Mouse (Mus musculus): ENCODE measurements at regions not wholly inside any gene's neighbourhood (a gene's known extent, or its start where the extent isn't known, plus 50 kb on each side); places are given as distances from the start of the nearest gene placed in this dataset.
"Not testable (repeated sequence)": the region's sequence is repeated elsewhere in the genome, so short reads cannot be mapped to it uniquely, and the experiment has no call there.

DNA sequence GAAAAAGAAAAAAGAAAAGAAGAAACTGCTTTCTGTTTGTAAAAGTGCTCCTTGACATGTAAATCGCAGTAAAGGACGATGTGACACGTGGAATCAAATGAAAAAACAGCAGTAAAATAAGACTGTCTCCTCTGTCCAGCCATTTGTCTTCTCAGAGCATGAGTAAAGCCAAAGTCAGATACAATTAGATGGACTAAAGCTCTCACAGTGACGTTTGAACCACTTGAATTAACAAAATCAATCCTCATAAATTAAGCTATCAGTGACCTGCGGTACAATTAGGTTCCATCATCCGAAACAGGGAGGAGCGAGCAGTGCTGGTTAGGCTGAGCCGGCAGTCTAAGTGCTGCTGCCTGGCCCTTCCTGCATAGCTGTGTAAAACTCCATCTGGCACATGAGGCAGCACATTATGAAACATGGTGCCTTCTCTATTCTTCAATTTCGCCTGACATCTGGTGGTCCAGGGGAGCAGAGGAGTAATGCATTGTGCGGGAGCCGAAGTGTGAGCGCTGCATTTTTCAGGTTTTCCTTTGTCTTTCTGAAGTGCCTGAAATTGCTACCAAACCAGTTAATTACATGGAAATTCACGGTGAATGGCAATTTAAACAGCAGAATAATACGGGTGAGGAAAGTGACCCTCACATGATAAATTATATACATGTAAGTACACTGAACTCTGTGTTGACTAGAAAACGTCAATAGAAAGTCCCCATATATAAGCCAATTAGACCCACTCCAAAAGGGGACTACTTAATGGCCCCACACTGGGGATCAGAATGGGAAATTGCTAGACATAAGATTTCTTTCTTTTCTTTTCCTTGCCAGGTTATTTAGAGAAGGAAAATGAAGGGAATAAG is 118.1 kb downstream of the Mmrn1 start:
- Histone ChIP-seq H3K9me3 (no peaks in the 10 kb centered on the region), H3K4me3 (no peak overlapping the region), H3K36me3 (no peaks in the 10 kb centered on the region), H3K4me1 (no peaks in the 10 kb centered on the region), H3K27ac (no peak overlapping the region), H3K9ac (no peak overlapping the region), H3K4me2 (0 out of 2 replicates have a peak overlapping the region, but pooled peaks have one; percentile 5), H3K27me3 (no peaks in the 10 kb centered on the region)
- whole genome bisulfite sequencing, result 30% methylated on average over 15 of the region's 15 CpGs
- ATAC-seq (ENCODE audit: insufficient number of reproducible peaks, low FRiP score, low TSS enrichment, low read depth), result no peak

DNA sequence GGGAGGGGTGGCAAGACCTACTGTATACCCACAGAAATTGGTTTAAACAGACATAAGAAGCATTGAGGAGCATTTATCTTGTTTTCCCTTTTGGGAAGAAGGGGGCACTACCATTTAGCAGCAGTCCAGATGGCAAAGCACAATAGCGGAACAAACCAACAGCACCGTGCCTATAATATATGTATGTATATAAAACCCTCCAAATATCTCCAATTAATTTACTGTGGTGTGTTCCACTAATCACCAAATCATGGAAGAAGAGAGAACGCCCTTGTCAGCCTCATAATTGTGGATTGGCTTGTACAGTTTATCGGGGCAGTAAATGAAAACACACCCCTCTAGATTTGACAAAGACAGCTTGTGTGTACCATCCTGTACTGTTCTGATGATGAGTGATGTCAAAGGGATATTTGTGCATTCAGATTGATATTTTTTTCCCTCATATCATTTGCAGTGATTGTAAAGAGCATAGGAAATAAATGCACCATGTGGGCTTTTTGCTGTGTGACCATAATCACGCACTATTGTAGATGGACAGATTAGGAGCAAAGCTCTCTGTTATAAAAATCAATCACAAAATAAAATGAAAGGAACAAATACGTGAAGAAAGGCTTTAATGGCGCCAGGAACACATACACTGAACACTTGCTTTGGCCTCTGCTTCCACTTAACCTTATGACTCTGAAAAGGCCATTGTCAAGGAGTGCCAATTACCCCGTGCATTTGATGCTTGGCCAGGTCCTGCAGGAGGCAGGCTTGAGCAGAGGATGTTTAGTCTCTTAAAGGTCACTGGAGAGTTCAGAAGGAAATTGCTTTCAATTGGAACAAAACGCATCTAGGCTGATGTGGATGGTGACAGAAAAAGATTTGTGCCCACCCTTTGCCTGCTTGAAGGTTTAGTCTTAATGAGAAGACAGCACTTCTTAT is 119.0 kb downstream of the Mmrn1 start:
- no peak overlapping the region for H3K9ac ChIP-seq
- no peaks in the 10 kb centered on the region for H3K9me3 ChIP-seq
- no peaks in the 10 kb centered on the region for H3K4me1 ChIP-seq
- ATAC-seq (ENCODE audit: insufficient number of reproducible peaks, low FRiP score, low TSS enrichment, low read depth), result no peak
- no peaks in the 10 kb centered on the region for H3K27me3 ChIP-seq
- no peak overlapping the region for H3K4me2 ChIP-seq
- no peak overlapping the region for H3K27ac ChIP-seq
- H3K4me3 ChIP-seq, result no peak overlapping the region
- 63% methylated on average over 9 of the region's 9 CpGs for WGBS
- H3K36me3 ChIP-seq, result no peaks in the 10 kb centered on the region

DNA sequence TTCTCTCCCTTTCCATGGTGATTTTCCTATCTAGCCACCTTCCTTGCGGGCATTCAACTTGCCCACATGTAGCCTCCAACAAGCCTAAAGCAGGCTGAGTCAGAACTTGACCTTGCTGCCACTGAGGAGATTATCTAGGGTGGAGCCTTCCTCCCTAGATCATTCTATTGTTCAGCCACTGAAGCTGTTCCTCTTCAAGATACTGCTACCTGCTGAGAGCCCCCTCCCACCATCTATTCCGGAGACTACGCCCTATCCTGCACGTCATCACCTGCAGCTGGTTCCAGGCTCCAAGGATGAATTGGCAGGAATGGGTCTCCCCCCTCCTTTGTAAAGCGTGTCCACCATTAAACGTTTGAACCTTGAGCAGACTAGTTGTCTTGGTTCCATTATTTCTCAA is 122.9 kb downstream of the Mmrn1 start:
- not testable (repeated sequence) for H3K4me3 ChIP-seq; H3K27me3 ChIP-seq; H3K9ac ChIP-seq; H3K36me3 ChIP-seq; H3K27ac ChIP-seq; H3K4me1 ChIP-seq; H3K9me3 ChIP-seq; H3K4me2 ChIP-seq; ATAC-seq (ENCODE audit: insufficient number of reproducible peaks, low FRiP score, low TSS enrichment, low read depth)
- WGBS, result 82% methylated on average over 6 of the region's 6 CpGs

DNA sequence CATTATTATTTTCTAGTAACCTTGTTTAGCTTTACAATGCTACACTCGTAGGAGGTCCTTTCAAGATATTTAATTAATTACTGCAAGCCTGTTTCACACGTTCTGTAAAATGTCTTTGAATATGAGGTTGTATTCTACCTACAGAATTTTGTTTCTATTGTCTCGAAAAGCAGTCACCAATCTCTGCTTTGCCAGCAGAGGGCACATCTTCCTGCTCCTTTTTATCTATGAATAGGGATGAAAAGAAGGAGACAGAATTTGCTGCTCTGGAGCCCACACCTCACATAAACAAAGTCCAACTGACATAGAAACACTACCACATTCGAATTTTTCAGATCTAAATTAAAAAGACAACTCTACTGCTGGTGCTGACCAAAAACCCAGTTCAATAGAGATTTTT is 117.0 kb upstream of the Ccser1 start:
- H3K4me2 ChIP-seq, result no peak overlapping the region
- no peak for ATAC-seq (ENCODE audit: insufficient number of reproducible peaks, low FRiP score, low TSS enrichment, low read depth)
- H3K9me3 ChIP-seq, result no peaks in the 10 kb centered on the region
- H3K36me3 ChIP-seq, result no peaks in the 10 kb centered on the region
- H3K4me3 ChIP-seq, result no peak overlapping the region
- 25% methylated on average over 4 of the region's 4 CpGs for WGBS
- H3K9ac ChIP-seq, result no peak overlapping the region
- no peaks in the 10 kb centered on the region for H3K27me3 ChIP-seq
- no peak overlapping the region for H3K27ac ChIP-seq
- H3K4me1 ChIP-seq, result no peaks in the 10 kb centered on the region

DNA sequence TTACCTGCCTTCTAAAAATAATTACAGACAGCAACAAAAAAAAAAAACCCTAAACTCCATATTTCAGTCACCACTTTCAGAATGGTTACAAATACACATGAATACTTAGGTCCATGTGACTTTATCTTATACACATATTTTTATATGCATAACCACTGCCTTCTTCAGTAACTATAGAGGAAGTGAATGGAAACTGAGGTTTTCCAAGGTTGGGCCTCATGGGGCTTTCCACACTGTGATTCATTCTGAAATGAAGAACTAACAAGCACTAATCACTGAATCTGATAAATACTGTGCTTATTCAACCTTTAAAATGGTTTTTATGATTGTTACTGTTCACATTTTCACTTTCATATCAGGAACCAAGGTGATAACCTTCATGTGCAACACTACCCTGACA is 114.4 kb upstream of the Ccser1 start:
- no peak for ATAC-seq (ENCODE audit: insufficient number of reproducible peaks, low FRiP score, low TSS enrichment, low read depth)
- H3K27ac ChIP-seq, result no peak overlapping the region
- no peaks in the 10 kb centered on the region for H3K27me3 ChIP-seq

DNA sequence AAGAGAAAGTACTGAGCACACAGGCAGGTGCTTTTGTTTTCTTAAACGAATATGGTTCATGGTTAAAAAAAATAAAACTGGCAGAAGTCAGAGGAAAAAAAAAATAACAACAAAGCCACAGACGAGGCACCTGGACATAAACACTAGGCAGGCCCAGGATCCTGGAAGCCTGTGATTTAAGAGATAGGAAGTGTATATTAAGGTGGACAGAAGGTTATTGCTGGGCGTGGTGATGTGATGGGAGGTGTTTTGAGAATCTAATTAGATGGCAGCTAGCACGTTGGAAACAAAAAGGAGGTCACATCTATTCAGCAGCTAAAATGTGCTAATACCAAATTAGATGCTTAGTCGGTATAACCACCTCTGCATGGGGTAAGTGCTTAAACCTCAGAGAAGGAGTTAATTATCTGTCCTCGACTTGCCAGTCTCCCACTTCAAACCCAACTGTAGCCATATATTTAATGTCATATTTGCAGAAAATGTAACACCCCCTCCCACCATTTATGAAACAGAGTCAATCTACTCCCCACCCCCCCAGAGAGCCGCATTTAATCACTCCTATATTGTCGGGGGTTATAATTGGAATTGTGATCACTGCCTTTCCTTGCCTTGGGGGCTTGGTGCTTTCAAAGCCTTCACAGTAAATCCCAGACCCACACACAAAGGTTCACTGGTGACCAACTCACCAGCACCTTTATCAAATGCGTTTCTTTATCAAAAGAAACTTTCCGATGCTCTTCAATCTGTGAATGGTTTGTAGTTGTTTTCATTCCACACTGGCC is 113.4 kb upstream of the Ccser1 start:
- no peak for ATAC-seq (ENCODE audit: insufficient number of reproducible peaks, low FRiP score, low TSS enrichment, low read depth)
- no peak overlapping the region for H3K4me3 ChIP-seq
- 31% methylated on average over 10 of the region's 10 CpGs for WGBS
- no peak overlapping the region for H3K27ac ChIP-seq
- H3K27me3 ChIP-seq, result no peaks in the 10 kb centered on the region
- H3K9me3 ChIP-seq, result no peaks in the 10 kb centered on the region
- no peaks in the 10 kb centered on the region for H3K4me1 ChIP-seq
- no peak overlapping the region for H3K4me2 ChIP-seq
- no peak overlapping the region for H3K9ac ChIP-seq
- H3K36me3 ChIP-seq, result no peaks in the 10 kb centered on the region

More for the DNA sequence above, 114.4 kb upstream of the Ccser1 start:
- no peak overlapping the region for H3K9ac ChIP-seq
- H3K36me3 ChIP-seq, result no peaks in the 10 kb centered on the region
- no peaks in the 10 kb centered on the region for H3K4me1 ChIP-seq
- no peak overlapping the region for H3K4me2 ChIP-seq
- H3K4me3 ChIP-seq, result no peak overlapping the region
- no peaks in the 10 kb centered on the region for H3K9me3 ChIP-seq

DNA sequence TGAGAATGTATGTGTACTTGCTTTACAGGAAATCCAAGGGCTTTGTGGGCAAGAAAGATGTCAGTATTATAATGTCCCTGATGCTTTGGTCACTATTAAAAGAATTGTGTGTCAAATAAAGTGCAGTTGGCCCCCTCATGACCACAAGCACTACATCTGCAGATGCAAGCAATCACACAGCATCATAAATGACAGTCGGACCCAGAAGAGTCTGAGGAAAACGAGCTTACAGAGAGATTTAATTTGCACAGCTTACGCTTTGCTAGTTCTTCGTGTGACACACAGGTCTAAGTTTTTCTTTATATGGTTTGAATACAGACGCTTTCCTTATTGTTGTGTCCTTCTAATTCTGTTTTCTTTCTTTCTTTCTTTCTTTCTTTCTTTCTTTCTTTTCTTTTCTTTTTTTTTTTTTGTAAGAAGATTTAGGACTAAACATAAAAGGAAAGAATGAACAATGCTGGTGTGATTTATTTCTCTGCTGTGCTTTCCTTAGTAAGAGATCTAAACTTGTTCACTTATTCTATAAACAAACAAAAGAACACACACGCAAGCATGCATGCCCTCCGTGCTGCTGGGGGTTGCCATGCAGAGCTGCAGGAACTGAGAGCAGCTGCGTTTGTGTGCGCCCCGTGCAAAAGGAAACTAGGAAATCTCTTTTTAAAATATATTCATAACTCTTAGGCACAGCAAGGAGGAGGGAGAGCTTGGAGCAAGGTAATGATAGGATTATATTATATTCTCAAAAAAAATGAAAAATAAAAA is 112.6 kb upstream of the Ccser1 start:
- Histone ChIP-seq H3K4me3 (no peak overlapping the region), H3K27ac (no peak overlapping the region), H3K27me3 (no peaks in the 10 kb centered on the region), H3K9ac (no peak overlapping the region), H3K9me3 (no peaks in the 10 kb centered on the region), H3K36me3 (no peaks in the 10 kb centered on the region), H3K4me2 (no peak overlapping the region), H3K4me1 (no peaks in the 10 kb centered on the region)
- no peak for ATAC-seq (ENCODE audit: insufficient number of reproducible peaks, low FRiP score, low TSS enrichment, low read depth)
- WGBS, result 33% methylated on average over 10 of the region's 10 CpGs

DNA sequence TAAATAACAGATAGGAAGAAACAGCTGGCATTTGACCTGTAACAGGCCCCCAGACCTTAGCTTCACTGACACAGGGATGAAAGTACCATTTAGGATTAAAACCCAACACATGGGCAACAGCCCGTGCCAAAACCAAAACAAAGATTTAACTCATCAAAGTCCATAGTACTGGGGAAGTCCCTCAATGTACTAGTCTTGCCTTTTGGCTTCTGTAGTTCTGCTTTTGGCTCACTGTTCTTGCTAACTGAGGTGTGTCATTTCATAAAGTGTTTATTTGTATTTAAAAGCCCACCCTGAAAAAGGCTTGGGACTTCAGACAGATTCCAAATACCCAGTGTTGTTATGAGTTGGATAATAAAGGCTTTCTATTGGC is 112.0 kb upstream of the Ccser1 start:
- H3K4me3 ChIP-seq, result no peak overlapping the region
- H3K9ac ChIP-seq, result no peak overlapping the region
- no peaks in the 10 kb centered on the region for H3K9me3 ChIP-seq
- no peaks in the 10 kb centered on the region for H3K4me1 ChIP-seq
- H3K36me3 ChIP-seq, result no peaks in the 10 kb centered on the region
- ATAC-seq (ENCODE audit: insufficient number of reproducible peaks, low FRiP score, low TSS enrichment, low read depth), result no peak
- no peaks in the 10 kb centered on the region for H3K27me3 ChIP-seq
- whole genome bisulfite sequencing, result 20% methylated on average over 1 of the region's 1 CpGs
- no peak overlapping the region for H3K4me2 ChIP-seq
- H3K27ac ChIP-seq, result no peak overlapping the region

DNA sequence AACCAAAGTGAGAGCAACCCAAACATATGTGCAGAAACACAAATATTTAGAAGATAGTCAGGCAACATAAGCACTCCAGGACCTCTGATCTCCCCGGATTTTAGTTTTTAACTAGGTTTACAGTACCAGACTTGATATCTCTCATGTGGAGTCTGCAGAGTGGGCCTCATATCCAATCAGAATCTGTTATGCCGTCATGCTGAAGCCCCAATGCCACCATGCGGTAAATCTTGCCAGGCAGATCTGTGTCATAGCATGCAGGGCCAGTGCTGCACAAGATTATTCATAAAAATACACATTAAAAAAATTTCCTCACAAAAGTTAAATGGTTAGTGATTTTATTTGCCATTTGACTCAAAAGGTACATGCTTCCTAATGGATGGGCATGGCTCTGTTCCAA is 106.9 kb upstream of the Ccser1 start:
- no peak overlapping the region for H3K27ac ChIP-seq
- no peak overlapping the region for H3K4me3 ChIP-seq
- no peaks in the 10 kb centered on the region for H3K27me3 ChIP-seq
- H3K4me1 ChIP-seq, result no peaks in the 10 kb centered on the region
- 77% methylated on average over 3 of the region's 3 CpGs for WGBS
- no peak overlapping the region for H3K4me2 ChIP-seq
- ATAC-seq (ENCODE audit: insufficient number of reproducible peaks, low FRiP score, low TSS enrichment, low read depth), result no peak
- H3K9ac ChIP-seq, result no peak overlapping the region
- no peaks in the 10 kb centered on the region for H3K9me3 ChIP-seq
- H3K36me3 ChIP-seq, result no peaks in the 10 kb centered on the region

DNA sequence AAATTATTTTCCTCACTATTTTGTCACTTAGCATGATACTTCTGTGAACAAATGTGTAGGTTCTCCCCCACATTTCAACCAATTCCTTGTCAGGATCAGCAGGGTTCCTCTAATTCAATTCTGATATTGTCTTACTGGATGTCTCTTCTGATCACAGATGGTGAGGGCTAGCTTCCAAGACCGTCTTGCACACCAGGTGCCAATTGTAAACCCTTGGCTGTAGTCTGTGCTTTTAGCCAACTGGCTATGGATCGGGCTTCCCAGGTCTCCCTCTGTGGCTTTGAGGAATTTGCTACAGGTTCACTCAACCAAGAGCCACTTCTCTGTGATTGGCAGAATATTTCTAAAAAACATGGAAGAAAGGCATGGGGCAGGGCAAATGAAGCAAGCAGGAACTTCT is 106.3 kb upstream of the Ccser1 start:
- Histone ChIP-seq H3K27ac (no peak overlapping the region), H3K4me1 (no peaks in the 10 kb centered on the region), H3K9me3 (no peaks in the 10 kb centered on the region), H3K9ac (no peak overlapping the region), H3K4me2 (no peak overlapping the region), H3K27me3 (no peaks in the 10 kb centered on the region), H3K4me3 (no peak overlapping the region), H3K36me3 (no peaks in the 10 kb centered on the region)
- WGBS, result 73% methylated on average over 2 of the region's 2 CpGs
- no peak for ATAC-seq (ENCODE audit: insufficient number of reproducible peaks, low FRiP score, low TSS enrichment, low read depth)

DNA sequence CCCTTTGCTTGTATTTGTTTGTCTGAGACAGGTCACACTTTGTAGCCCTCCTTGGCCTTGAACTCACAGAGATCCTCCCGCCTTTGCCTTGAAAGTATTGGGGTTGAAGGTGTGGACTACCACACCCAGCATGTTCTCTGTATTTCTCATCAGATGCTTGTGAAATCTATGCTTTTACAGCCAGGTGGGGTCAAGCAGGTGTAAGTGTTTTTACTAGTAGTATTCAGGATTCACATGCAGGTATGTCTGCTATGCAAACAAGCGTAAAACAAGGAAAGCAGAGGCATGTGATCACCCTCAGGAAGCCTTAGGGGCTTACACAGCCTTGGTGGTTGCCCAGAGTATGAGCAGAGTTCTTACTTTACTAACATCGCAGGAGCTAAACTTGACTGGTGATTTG is 105.4 kb upstream of the Ccser1 start:
- 81% methylated on average over 3 of the region's 3 CpGs for WGBS
- H3K4me2 ChIP-seq, result no peak overlapping the region
- ATAC-seq (ENCODE audit: insufficient number of reproducible peaks, low FRiP score, low TSS enrichment, low read depth), result no peak

More for the DNA sequence above, 105.4 kb upstream of the Ccser1 start:
- no peak overlapping the region for H3K4me3 ChIP-seq
- no peaks in the 10 kb centered on the region for H3K27me3 ChIP-seq
- H3K27ac ChIP-seq, result no peak overlapping the region
- no peak overlapping the region for H3K9ac ChIP-seq
- no peaks in the 10 kb centered on the region for H3K9me3 ChIP-seq
- H3K36me3 ChIP-seq, result no peaks in the 10 kb centered on the region
- H3K4me1 ChIP-seq, result no peaks in the 10 kb centered on the region

Measured in limb, embryonic 15.5 days (tissue).